Mouse (Mus musculus): ENCODE results near the gene Ptprd. TPM values are rescaled to one million over a fixed set of nuclear protein-coding genes. Genes with fewer than 3 reads are reported as not detected.

Ptprd gene
- total RNA-seq, 4 experiments from 2014 or later = 5.5 to 10.7 (median 7.3) TPM

- no peak for DNase-seq (ENCODE audit: low spot score)
Observed at GRCm38 (mm10) chr4:76656734-76657133, 1555.0 kb downstream of the Ptprd start.

- no peak for DNase-seq (ENCODE audit: low spot score)
Observed at GRCm38 (mm10) chr4:76652971-76653370, 1558.8 kb downstream of the Ptprd start.

GRCm38 (mm10) chr4:76621740-76622139 is 1590.0 kb downstream of the Ptprd start:
- no peak for DNase-seq (ENCODE audit: low spot score)

- no peak for DNase-seq (ENCODE audit: low spot score)
Observed at GRCm38 (mm10) chr4:76616614-76617013, 1595.1 kb downstream of the Ptprd start.

GRCm38 (mm10) chr4:76608246-76608645 is 1603.5 kb downstream of the Ptprd start:
- no peak for DNase-seq (ENCODE audit: low spot score)

GRCm38 (mm10) chr4:76606808-76607207 is 1605.0 kb downstream of the Ptprd start:
- DNase-seq (ENCODE audit: low spot score) = no peak

- DNase-seq (ENCODE audit: low spot score) = no peak
Observed at GRCm38 (mm10) chr4:76590722-76591121, 1621.0 kb downstream of the Ptprd start.

GRCm38 (mm10) chr4:76583025-76583424 is 1628.7 kb downstream of the Ptprd start:
- DNase-seq (ENCODE audit: low spot score) = no peak

GRCm38 (mm10) chr4:76566006-76566405 is 1645.8 kb downstream of the Ptprd start:
- no peak for DNase-seq (ENCODE audit: low spot score)

GRCm38 (mm10) chr4:76541769-76542168 is 1670.0 kb downstream of the Ptprd start:
- no peak for DNase-seq (ENCODE audit: low spot score)

- peak; percentile 18 for DNase-seq (ENCODE audit: low spot score)
Observed at GRCm38 (mm10) chr4:76532926-76533325, 1678.8 kb downstream of the Ptprd start.

GRCm38 (mm10) chr4:76525281-76525680 is 1686.5 kb downstream of the Ptprd start:
- DNase-seq (ENCODE audit: low spot score) = no peak

- no peak for DNase-seq (ENCODE audit: low spot score)
Observed at GRCm38 (mm10) chr4:76503279-76503601, 1708.5 kb downstream of the Ptprd start.

GRCm38 (mm10) chr4:76502575-76503278 is 1709.0 kb downstream of the Ptprd start:
- no peak for DNase-seq (ENCODE audit: low spot score)

GRCm38 (mm10) chr4:76485848-76486247 is 1725.9 kb downstream of the Ptprd start:
- peak; percentile 9 for DNase-seq (ENCODE audit: low spot score)

GRCm38 (mm10) chr4:76468366-76469100 is 1743.2 kb downstream of the Ptprd start:
- no peak for DNase-seq (ENCODE audit: low spot score)

GRCm38 (mm10) chr4:76464682-76465081 is 1747.1 kb downstream of the Ptprd start:
- no peak for DNase-seq (ENCODE audit: low spot score)

GRCm38 (mm10) chr4:76461336-76461735 is 1750.4 kb downstream of the Ptprd start:
- DNase-seq (ENCODE audit: low spot score) = no peak

- no peak for DNase-seq (ENCODE audit: low spot score)
Observed at GRCm38 (mm10) chr4:76460556-76460955, 1751.2 kb downstream of the Ptprd start.

- no peak for DNase-seq (ENCODE audit: low spot score)
Observed at GRCm38 (mm10) chr4:76459621-76460020, 1752.1 kb downstream of the Ptprd start.

- no peak for DNase-seq (ENCODE audit: low spot score)
Observed at GRCm38 (mm10) chr4:76452286-76452685, 1759.5 kb downstream of the Ptprd start.

GRCm38 (mm10) chr4:76451019-76451552 is 1760.7 kb downstream of the Ptprd start:
- no peak for DNase-seq (ENCODE audit: low spot score)
